15 mouse cellular contexts compared by ENCODE assay signal in genomic region chr6:135383919-135384318, GRCm38 (mm10).
"Had no signal": no experiment of that assay in that cellular context is flagged by ENCODE, and none has a peak within 500 bp of the region (broad histone marks: within the 10 kb centered on the region; RNA-seq: fewer than 3 reads in every experiment).

No protein-coding gene starts in this region.

- DNase-seq: heart, postnatal 10 days; heart, postnatal 14 days; heart, postnatal 36 days; heart, postnatal 4 days; kidney, adult 11 months; kidney, adult 18-20 months; kidney, adult 2 months; kidney, adult 8-10 months; kidney, adult 9 months; kidney, postnatal 10 days; kidney, postnatal 14 days; kidney, postnatal 36 days; kidney, postnatal 4 days; layer of hippocampus, adult 9-11 months; layer of hippocampus, postnatal 36 days had no signal
